Mouse (Mus musculus): Measurements from ENCODE around the gene Epb41.

DNA sequence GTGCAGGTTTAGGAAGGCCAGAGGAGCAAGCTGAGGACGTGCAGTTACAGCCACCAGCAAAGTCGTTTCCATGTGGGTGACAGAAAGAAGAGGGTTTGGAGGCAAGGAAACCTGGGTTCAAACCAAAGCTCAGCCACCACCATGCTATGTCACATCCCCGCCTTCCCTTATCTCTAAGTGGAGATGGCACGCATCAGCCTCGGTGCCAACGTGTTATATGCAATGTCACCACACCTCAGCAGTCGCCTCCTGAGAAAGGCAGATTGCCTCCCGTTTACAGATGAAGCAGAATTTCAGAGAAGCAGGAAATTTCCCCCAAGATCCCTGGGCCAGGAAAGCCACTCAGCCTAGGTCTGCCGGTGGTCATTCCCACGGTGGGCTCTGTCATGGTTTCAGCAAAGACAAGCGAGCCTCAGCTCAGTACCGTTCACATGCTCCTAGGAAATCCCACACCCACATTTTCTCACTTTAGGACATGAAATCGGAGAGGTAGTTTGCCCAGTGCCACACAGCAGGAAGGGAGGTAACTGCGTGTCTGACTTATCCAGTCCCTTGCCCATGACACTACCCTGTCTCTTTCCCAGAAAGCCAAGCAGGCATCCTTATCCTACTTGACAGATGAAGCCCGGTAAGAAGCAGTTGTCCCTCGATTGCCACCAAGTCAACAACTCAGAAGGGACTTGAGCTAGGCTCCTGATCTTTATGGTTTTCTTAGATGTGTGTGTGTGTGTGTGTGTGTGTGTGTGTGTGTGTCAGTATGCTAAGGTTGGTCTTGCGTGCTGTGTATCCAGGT is 14.9 kb downstream of the Epb41 start:
- TF ChIP-seq EP300 (IDR thresholded peaks at IDR 0.05; ENCODE audit: insufficient read depth, low read depth, low read length): no peak
- no peak for TF ChIP-seq POLR2A (IDR thresholded peaks at IDR 0.05; ENCODE audit: insufficient read depth, low read length)
